Mouse (Mus musculus): ENCODE data around the gene Gng12.

GRCm38 (mm10) chr6:66955089-66955657, 59.0 kb downstream of the Gng12 start:
- TF ChIP-seq POLR2A (IDR thresholded peaks at IDR 0.05; ENCODE audit: low read depth, low read length) (no peak), CTCF (IDR thresholded peaks at IDR 0.05; ENCODE audit: extremely low read depth, insufficient read length, insufficient replicate concordance, low read depth, low read length) (no peak)
